Mouse (Mus musculus) urinary bladder, postnatal 10 days (tissue): ENCODE data around the gene Gm20388.

Experiments
- DNase-seq: peaks from one replicate; pipeline ENCODE4 v3.0.0; 2022; ENCODE audit warnings: low spot score

Gene Gm20388

DNA sequence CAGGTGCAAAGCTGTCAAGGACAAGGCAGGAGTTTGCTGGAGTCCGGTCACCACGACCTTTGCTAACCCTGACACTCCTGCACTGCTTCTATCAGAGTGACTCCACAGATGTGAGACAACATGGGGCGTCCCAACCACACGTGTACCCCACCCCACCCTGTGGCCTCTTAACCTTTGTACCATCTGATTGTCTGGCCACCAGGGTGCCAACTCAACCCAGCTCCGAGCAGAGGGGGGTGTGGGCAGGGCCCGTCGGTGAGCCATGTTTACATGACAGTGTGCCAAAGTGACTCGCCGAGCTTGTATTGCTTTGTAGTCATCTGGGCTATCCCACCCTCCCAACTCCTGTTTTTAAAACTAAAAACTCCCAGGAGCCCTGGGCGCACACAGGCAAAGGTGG lies 4434.5 kb downstream of the Gm20388 start:
- DNase-seq: no peak

DNA sequence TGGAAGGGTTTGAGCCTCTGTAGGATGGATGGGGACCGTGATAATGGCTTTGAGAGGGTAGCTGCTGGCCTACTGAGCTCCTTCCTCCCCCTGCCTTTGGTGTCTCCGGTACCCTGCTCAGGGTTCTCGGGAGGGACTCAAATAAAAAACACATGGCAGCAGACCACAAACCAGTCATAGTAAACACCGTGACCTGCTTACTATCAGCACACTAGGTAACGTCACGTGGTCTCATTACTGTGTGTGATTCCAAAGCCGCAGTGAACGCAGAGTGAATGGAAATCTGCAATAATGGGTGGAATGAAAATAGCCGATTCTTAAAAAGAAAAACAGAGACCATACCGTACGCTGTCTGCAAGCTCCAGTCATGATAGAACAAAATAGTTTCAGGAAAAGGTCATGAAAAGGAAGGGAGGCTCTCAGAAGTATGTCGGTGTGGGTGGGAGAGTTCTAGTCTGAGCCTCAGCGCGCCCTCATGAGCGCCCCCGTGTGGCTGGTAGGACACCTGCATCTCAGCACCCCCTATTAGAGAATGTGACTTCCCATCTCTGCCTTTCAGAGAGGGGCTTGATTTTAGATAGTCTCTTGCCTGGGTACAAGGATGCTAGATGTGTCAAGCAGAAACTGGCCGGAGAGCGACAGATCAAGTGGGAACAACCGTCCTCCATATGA lies 4436.3 kb downstream of the Gm20388 start:
- DNase-seq: no peak

DNA sequence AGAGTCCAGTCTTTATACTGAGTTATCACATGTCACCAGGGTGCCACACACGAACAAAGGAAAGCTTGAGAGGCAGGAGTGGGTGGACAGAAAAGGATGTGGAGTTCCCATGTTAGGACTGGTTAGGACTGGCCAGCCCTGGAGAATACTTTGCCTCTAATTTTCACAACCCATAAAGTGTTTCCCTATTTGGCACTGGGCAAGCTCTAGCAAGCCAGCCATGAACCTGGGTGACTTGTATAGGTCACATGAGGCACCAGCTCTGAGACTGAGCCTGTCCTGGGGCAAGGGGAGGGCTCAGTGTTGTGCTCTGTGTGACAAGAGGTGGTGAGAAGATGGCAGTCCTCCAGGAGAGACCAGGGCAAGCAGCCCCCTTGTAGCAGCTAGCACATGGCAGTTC lies 4437.4 kb downstream of the Gm20388 start:
- DNase-seq: no peak

DNA sequence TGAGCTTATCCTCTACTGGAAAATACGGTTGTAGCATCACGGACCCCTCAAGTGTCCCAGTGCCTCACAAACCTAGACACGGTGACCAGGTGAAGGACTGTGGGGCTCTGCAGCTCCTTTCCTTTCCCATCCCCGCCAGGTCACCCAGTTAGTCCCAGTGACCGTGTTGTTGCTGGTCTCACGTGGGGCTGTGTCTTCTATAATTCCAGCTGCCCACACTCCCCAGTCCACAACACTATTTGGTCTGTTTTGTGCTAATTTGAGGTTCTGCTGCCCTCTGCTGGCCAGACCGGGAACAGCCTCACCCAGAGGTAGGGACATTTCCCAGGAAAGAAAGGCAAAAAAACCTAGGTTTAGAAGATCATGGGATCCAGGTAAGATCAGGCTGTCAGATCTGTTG lies 4439.0 kb downstream of the Gm20388 start:
- DNase-seq: peak; percentile 61

DNA sequence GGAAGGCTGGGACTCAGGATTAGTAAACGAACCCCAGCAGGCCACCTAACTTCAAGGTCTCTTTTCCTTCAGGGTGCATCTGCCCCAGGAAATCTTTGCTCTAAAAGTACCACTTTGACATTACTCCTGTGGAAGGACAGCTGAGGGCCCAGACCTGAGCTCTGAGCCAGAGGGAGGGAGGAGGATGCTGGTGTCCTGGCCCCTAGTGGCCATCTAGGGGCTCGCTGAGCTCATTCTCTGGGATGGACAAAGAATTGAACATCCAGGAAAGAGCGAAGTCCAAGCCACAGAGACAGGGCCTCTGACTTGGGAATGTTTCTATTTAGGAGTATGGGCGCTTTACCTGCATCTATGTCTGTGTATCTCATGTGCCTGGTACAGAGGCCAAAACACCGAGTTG lies 4441.0 kb downstream of the Gm20388 start:
- no peak for DNase-seq

DNA sequence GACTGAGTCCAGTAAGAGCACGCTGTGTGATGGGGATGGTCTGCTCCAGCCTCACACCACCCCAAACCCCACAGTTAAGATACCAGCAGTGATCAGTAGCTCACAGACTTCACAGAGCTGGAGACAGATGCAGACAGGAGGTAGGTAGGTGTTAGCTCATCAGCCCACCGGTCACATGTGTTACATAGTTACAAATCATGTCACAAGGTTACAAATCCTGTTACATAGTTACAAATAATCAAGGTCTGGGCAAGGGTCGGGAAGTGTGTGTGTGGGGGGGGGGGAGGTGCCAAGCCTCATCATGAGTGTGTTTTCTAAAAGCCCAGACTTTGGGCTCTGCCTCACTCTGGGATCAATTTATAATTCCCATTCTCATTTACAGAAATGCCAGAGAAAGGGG lies 4450.3 kb downstream of the Gm20388 start:
- DNase-seq: no peak

DNA sequence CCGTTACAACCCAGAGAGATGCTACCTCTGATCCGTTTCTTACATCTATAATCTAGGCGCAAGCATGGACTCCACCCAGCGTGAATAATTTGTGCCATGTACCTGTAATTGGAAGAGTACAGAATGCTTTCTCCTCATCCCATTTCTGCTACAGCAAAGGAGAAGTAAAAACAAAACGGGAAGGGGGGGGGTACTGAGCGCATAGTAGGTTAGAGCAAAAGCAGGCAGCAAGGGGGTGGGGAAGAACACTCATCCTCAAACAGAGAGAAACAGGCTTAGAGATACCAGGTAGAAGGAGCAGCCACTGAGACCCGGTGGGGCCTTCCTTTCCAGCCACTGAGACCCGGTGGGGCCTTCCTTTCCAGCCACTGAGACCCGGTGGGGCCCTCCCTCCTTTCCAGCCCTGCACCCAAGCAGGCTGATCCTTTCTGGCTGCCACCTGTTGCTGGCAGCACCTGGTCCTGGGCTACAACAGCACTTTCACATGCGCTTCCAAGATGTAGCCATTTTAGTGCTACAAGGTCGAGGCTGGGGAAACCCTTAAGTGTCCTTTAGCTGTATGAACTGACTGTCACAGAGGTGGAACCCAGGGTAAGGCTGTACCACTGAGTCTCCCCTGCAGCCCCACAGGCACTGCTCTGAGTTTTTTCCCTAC lies 4451.3 kb downstream of the Gm20388 start:
- no peak for DNase-seq

DNA sequence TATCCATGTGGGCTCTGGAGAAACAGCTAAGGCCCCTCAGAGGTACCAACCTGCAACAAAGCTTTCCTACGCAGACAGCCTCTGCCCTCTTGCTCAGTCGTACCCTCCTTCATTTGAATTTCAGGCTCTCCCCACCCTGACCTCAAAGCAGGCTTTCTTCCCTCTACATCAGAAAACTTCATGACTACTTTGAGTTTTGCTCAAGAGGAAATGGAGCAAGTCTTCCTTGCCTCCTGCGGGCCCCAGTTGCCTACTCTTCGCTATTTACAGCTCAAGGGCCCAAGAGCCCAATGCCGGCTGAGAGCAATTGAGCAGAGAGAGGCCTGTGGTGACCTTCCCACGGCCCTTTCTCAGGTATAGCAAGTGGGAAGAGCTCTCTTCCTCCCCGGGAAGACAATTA lies 4451.9 kb downstream of the Gm20388 start:
- DNase-seq: no peak

DNA sequence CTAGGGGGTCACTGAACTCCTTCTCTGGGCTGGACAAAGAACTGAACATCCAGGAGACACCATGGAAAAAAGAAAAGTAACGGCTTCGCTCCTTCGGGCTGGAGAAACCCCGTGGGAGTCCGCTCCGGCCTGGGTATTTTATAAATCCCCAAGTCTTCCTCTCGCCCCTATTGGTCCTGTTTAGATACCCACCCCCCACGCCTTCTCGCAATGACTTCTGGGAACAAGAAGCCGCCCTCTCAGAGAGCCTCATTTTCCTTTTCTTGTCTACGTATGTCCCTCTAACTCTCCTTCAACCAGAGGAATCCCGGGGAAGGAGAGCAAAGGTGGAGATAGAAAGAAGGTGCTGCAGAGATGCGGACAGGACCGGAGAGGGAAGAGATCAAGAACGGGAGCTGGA lies 4452.7 kb downstream of the Gm20388 start:
- DNase-seq: no peak

DNA sequence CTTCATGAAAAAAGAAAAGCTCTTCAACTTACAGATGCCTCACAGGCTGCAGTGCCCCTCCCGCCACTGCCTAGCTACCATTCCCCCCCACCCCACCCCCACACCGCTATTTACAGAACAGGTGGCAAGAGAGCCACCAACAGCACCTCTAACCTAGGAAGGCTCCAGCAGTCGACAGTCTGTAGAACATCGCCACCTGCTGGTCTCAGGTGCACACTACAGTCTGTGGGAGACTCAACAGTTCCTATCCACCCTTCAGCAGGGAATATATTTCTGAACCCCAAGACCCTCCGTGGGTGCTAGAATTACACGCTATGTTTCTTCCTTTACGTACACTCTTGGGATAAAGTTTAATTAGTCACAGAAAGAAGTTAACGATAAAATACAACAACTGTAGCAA lies 4457.6 kb downstream of the Gm20388 start:
- no peak for DNase-seq

DNA sequence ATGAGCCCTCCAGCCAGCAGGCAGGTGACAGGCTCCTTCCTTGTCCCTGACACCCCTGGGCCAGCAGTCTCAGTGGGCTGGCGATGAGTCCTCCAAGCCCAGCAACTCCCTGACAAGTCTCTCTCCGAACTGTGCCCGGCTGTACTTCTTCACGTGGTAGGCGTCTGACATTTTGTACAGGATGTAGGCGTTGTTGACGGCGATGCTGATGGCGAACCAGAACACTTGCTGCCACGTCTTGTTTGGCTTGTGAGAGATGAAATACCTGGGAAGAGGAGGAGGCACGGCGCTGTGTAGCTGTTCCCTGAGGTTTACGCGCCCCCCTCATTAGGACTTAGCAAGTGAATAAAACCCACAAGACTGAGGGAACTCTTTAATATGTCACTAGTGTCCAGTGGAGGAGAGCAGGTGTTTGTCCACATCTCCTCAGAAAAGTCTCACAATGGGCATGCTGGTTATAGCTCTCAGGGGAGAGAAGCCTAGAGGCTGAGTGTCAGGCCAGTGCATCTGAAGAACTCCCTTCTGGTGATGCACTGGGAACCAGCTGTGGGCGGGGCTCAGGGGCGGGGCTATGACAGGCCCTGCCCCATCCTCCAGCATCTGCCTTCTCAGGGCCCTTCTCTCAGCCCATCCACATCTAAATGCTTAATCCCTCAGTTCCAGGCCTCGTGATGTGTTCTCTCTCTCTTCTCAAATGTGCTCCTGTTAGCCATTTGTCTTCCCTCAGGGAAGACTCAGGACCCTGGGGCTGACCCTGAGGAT lies 4460.0 kb downstream of the Gm20388 start:
- DNase-seq: no peak

DNA sequence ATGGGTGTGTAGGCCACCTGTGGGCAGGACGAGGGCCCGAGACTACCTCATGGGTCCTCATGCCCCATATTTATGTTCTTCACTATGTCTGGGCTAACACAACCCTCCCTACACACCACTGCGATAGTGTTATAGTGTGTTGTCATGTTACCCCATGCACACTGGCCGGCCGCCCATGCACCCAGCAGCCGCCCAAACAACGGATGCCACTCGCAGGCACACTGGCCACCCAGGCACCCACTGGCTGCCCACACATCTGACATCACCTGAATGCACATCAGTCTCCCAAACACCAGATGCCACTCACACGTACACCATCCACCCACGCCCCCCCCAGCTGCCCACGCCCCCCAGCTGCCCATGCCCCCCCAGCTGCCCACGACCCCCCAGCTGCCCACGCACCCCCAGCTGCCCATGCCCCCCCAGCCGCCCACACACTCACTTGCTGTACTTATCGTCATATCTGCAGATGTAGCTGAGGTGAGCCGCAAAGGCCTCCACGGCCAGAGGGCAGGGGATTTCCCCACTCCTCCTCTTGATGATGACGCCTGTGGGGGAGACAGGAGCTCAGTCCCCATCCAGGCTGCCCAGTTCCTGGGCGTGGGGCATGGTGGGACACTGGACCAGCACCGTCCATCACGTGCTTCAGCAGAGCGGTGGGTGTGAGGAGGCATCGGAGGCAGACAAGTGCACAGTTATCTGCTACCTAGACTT lies 4460.9 kb downstream of the Gm20388 start:
- no peak for DNase-seq

DNA sequence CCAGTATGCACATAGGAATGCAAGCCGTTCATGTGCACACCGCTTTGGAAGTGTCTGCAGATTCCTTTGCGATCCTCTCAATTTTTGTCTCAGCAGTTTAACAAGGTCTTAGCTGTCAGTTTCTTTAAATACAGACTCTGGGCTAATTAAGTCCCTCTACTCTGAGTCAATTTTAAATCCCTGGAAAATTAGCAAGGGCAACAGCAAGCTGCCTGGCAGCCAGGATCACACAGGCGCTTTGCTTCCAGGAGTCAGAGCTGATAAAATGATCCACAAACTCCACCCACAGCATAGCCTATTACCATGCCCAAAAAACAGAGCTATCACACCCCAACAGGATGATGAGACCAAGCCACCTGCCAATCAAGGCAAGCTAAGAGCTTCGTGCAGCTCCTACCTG lies 4463.1 kb downstream of the Gm20388 start:
- DNase-seq: no peak

DNA sequence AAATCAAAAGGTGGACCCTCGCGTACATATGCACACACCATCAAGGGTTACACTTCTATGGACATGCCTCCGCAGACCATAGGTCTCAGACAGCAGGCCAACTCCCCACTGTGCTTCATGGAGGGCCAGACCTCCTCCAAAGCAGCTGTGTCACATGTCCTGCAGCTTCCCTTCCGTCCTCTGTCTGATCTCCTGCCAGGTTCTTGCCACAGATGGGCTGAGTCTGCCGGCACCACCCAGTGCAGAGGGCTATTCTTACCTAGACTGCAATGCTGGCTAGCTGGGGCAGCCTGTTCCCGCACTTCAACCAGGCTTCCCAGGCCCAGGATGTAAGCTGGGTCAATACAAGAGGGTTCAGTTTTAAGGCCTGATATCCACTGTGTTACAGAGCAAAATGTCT lies 4464.5 kb downstream of the Gm20388 start:
- DNase-seq: no peak

DNA sequence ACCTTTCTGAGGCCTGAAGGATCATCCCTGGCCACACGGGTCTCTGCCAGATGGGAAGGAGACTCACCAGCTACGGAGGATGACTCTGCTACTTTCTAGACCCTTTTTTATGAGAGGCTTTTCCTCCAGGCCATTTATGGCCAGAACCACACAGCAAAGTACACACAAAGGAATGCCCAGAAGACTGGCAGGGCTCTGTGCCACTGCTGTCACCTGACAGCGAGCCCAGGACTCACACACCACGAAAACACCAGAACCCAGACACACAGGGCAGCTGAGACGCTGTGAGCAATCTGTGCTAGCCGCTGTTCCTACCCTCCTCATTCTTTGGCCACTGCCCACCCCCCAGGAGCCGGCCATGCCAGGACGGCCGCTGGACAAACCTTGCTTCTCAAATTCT lies 4465.1 kb downstream of the Gm20388 start:
- DNase-seq: no peak

DNA sequence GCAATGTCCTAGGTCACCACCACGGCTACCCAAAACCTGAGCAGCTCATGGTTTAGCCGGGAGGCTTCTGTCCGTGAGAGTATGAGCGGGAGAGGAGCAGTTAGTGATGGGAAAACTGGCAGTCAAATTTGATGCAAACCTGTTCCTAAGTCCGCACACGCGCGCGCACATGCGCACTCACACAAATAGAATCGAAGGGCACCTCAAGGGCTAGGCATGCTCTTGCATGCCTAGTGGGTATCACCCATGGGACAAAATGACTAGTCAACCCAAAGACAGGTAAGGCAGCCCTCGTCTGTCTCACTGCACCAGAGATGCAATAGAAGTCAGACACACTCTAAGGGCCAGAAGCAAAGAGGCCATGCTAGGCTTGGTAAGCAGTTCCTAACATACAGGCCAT lies 4465.8 kb downstream of the Gm20388 start:
- DNase-seq: no peak

DNA sequence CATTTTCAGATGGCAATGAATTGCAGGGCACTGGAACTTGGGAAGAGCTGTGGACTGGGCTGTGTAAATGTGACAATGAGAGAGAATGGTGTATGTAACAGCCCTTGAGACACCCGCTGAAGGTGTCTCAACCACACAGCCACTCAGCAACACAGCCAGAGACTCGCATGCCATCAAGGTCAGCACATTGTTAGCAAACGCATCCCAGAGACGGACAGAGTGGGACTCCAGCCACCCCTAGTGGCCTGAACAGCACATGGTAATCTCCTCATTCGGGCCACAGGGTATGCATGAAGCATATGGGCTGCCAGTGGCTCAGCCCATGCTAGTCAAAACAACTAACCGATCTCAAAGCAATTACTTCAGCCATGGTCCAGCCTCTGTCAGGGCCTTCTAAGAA lies 4468.6 kb downstream of the Gm20388 start:
- DNase-seq: no peak

DNA sequence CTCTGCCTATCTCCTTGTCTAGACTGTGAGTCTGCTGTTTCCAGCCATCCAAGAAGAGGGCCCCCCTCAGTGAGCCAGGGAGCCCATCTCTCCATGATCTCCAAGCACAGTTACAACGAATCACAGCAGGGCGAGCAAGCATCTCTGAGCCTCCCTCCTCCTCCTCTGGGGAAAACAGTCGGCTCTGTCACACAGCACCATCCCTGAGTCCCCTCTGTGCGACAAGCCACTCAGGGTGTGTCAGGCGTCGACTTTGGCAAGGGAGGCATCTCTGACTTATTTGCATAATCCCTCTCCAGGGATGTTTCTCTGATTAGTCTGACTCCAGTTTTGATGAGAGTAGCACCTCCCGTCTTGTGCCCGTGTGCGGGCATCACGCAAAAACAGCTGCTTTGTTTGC lies 4471.6 kb downstream of the Gm20388 start:
- no peak for DNase-seq

DNA sequence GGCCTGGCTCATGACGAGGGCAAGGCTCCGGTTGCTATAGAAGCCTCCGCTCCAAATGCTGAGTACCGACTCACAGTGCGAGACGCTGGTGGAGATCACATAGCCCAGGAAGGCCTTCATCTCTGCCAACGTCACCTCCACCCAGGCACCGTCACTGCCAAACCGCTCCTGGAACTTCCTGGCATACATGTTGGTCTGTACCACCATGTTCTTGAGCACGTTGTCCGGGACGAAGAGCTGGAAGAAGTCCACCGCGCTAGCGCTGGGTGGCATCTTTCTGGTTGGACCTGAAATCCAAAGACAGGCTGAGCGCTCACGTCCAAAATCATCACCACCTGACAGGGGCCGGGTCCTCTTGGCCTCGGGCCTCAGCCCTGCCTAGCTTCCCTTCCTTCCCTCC lies 4473.7 kb downstream of the Gm20388 start:
- DNase-seq: no peak

DNA sequence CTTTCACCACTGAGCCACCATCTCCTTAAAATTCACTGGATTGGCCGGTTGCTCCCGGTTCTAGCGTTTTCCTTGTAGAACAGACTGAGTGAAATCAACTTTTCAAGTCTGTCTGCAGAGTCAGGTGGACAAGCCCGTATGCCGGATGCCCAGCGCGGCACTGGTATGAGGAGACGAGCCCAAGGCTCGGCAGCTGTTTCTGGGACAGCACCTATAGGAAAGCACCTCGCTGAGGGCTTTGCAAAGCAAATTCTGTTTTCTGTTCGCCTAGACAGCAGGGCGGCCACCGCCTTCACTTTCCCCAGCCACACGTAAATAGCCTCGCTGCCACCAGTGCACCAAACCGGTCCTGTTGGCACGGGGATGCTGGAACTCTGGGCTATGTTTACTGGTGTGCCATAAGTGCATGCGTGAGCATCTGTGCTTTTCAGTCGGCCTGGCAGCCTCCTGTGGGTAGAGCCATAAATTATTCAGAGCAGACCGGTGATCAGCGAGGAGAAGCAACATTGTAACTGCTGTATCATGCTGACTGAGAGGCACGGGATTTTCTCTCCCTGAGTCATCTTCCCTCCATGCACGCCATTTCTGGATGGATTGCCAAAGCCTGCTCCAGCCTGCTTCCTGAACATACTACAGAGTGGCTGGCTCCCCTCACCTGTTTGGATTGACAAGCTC lies 4475.7 kb downstream of the Gm20388 start:
- DNase-seq: no peak

DNA sequence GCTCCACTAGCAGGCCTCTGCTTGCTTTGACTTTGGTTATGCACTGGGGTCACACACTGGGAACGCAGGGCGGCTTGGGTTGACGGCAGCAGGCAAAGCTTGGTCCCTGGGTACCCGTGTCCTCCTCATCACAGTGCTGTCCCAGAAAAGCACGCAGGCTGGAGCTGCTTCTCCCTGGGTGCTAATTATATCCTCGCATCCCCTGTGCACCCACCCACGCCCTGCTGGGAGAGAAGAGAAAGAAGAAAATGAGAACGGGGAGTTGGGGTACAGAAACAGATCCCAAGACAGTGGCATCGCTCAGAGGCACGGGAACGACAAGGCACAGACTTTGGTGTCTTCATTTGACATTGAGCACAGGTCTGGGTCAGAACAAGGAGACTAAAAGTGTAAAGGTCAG lies 4478.9 kb downstream of the Gm20388 start:
- no peak for DNase-seq

DNA sequence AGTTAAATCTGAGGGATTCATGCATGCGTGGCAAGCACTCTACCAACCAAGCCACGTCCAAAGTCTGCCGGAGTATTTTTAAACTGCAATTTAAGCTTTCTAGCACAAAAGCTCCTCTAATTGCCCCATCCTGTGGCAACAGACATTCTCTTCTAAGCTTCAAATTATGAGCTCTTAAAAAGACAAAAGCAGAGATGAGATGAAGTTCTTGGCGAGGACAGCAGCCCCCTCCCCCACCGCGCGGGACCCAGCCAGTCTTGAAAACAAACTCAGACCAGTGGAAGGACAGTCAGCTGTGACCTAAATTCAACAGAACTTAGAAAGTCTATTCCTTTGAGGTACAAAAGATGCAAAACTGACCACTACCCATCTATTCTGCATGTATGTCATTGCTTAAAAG lies 4480.6 kb downstream of the Gm20388 start:
- no peak for DNase-seq
